Mouse (Mus musculus): ENCODE measurements at regions not wholly inside any gene's neighbourhood (a gene's known extent, or its start where the extent isn't known, plus 50 kb on each side); places are given as distances from the start of the nearest gene placed in this dataset.

DNA sequence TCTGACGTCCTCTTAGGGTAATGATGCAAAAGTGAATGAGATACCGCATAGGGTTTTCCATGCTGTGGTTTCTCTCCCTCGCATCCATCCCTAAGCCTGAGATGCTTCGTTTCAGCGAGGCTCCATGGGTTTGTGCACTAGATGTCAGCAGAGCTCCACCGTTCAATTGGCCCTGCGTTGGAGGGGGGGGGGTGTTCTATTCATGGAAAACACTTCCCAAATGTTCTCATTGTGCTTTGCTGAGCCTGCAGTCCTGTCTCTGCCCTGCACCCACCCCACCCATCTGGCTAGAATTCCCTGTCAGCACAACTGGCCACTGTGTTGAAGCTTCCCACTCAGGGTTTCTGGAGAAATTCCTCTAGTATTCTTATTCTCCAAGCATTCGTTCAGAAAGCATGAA is 110.5 kb downstream of the Spata18 start:
- TF ChIP-seq CTCF (IDR thresholded peaks at IDR 0.05; ENCODE audit: low read depth, low read length), result no peak
- no peak for TF ChIP-seq TAL1 (conservative IDR thresholded peaks at IDR 0.05; ENCODE audit: low read depth, low read length)

Measured in G1E (cell line).